Mouse (Mus musculus) limb, embryonic 14.5 days (tissue): Measurements from ENCODE around the gene Glipr1l3. TPM values are rescaled to one million over a fixed set of nuclear protein-coding genes. Genes with fewer than 3 reads are reported as not detected.
A peak's percentile ranks its signal among the peaks of the same experiment; 100 is the strongest.
"Not testable (repeated sequence)": the region's sequence is repeated elsewhere in the genome, so short reads cannot be mapped to it uniquely, and the experiment has no call there.

Source experiments
- ATAC-seq: fragments of 200-750 bp; cut with Nextera tagmentation; 2 replicates; pipeline ENCODE4 v1.8.0; 2017; ENCODE audit warnings: low read depth, moderate number of reproducible peaks, moderate TSS enrichment; ENCODE audit not compliant: low FRiP score
- DNase-seq: peaks from one replicate; pipeline ENCODE4 v3.0.0-alpha.2; 2015; ENCODE audit warnings: low spot score
- H3K27ac ChIP-seq: fragments of 300-500 bp; sonication (generic); replicated peaks from 2 replicates; pipeline ENCODE4 v1.5.1; 2014; ENCODE audit warnings: low read depth, mild to moderate bottlenecking, low read length, moderate library complexity, mixed read lengths
- H3K27me3 ChIP-seq: fragments of 300-500 bp; sonication (generic); 2 replicates; pipeline ENCODE4 v1.6.1; 2014; ENCODE audit warnings: low read length, mixed read lengths; ENCODE audit not compliant: control insufficient read depth, insufficient read depth
- H3K36me3 ChIP-seq: fragments of 300-500 bp; sonication (generic); 2 replicates; pipeline ENCODE4 v1.6.1; 2014; ENCODE audit warnings: mild to moderate bottlenecking, low read length, moderate library complexity, mixed read lengths; ENCODE audit not compliant: control insufficient read depth, insufficient read depth
- H3K4me1 ChIP-seq: fragments of 300-500 bp; sonication (generic); 2 replicates; pipeline ENCODE4 v1.6.1; 2014; ENCODE audit warnings: antibody characterized with exemption, low read length, mixed read lengths; ENCODE audit not compliant: control insufficient read depth, insufficient read depth
- H3K4me2 ChIP-seq: fragments of 300-500 bp; sonication (generic); replicated peaks from 2 replicates; pipeline ENCODE4 v1.6.1; 2014; ENCODE audit warnings: low read depth, mild to moderate bottlenecking, low read length, moderate library complexity; ENCODE audit not compliant: severe bottlenecking
- H3K4me3 ChIP-seq: fragments of 300-500 bp; sonication (generic); replicated peaks from 2 replicates; pipeline ENCODE4 v1.5.1; 2014; ENCODE audit warnings: low read length
- H3K9ac ChIP-seq: fragments of 300-500 bp; sonication (generic); 2 replicates; pipeline ENCODE4 v1.6.1; 2014; ENCODE audit warnings: mild to moderate bottlenecking, low read depth, low read length, moderate library complexity; ENCODE audit not compliant: severe bottlenecking
- H3K9me3 ChIP-seq: fragments of 300-500 bp; sonication (generic); 2 replicates; pipeline ENCODE4 v1.6.1; 2016; ENCODE audit warnings: low read length; ENCODE audit not compliant: control insufficient read depth
- POLR2A ChIP-seq: fragments of 200-500 bp; IDR thresholded peaks from 2 replicates; pipeline ENCODE4 v1.8.0; 2012; ENCODE audit warnings: inconsistent platforms, mild to moderate bottlenecking, moderate library complexity, borderline replicate concordance; ENCODE audit not compliant: insufficient read depth, insufficient read length; ENCODE audit errors: extremely low read depth
- WGBS: fragments of 180-500 bp; shearing (Covaris S2); extraction: QIAGEN DNeasy Blood & Tissue Kit; methylation state at CpG from one replicate; pipeline ENCODE4 v1.1.7; 2014; 5-methylcytosine and 5-hydroxymethylcytosine counted together
- polyA plus RNA-seq, 2 experiments: library from polyadenylated mRNA; depleted of rRNA in 1 of 2; stranded (reverse) in 1 of 2; unstranded in 1 of 2; fragments of >200 nt; fragmentation: Nextera tagmentation in 1 of 2; extraction: Ambion mirVana in 1 of 2; gene quantifications; 2 replicates each; pipeline versions ENCODE4 v1.2.1 to v1.2.3; 2012 to 2014

Glipr1l3 gene
- not detected in 2 replicates for polyA plus RNA-seq (2012; rRNA removed)
- not detected in 2 replicates for polyA plus RNA-seq (2014; fragmentation: Nextera tagmentation; extraction: Ambion mirVana)

GRCm38 (mm10) chr10:112159882-112160560 is at the start of gene Glipr1l3:
TSS of gene Glipr1l3 (minus strand) at chr10:112160327.
- not testable (repeated sequence) for H3K9ac ChIP-seq, H3K9me3 ChIP-seq, H3K4me1 ChIP-seq, H3K4me3 ChIP-seq, H3K36me3 ChIP-seq, H3K27me3 ChIP-seq, H3K27ac ChIP-seq
- ATAC-seq (peak; percentile 78), DNase-seq (peak; percentile 96)
- H3K4me2 ChIP-seq: peak within 1 kb of the TSS; percentile 32
- WGBS: 19% methylated on average over 15 of the region's 15 CpGs

GRCm38 (mm10) chr10:112203463-112203862 is 43.3 kb upstream of the Glipr1l3 start:
- peak; percentile 40 for DNase-seq
- Histone ChIP-seq H3K4me1 (no peaks in the 10 kb centered on the region), H3K4me3 (no peak overlapping the region), H3K4me2 (no peak overlapping the region), H3K36me3 (no peaks in the 10 kb centered on the region), H3K9ac (no peak overlapping the region), H3K27me3 (no peaks in the 10 kb centered on the region), H3K9me3 (no peaks in the 10 kb centered on the region), H3K27ac (no peak overlapping the region)
- WGBS: 64% methylated on average over 2 of the region's 2 CpGs
- no peak for TF ChIP-seq POLR2A
- ATAC-seq: no peak

DNA sequence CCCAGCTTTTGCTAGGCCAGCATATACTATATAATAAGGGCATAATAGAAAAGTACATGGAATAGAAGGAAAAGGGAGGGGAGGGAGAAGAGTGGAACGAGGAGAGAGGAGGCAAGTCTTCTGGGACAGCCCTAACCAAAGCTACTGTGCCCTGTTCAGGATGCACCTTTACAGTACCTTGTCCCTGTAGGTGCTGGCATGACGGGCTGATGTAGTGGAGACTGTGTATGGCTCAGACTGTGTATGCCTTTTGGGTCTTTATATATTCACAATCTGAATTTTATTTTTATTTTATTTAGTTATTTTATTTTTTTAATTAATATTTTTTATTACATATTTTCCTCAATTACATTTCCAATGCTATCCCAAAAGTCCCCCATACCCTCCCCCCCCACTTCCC is 33.8 kb upstream of the Glipr1l3 start:
- WGBS: 88% methylated on average over 2 of the region's 2 CpGs
- H3K36me3 ChIP-seq, H3K9me3 ChIP-seq, DNase-seq, H3K27ac ChIP-seq, H3K9ac ChIP-seq, H3K27me3 ChIP-seq, ATAC-seq, H3K4me2 ChIP-seq, H3K4me1 ChIP-seq, H3K4me3 ChIP-seq: not testable (repeated sequence)

- not testable (repeated sequence) for H3K4me2 ChIP-seq, H3K4me3 ChIP-seq, DNase-seq, H3K36me3 ChIP-seq, H3K9ac ChIP-seq, H3K27ac ChIP-seq, H3K9me3 ChIP-seq, ATAC-seq, H3K4me1 ChIP-seq, H3K27me3 ChIP-seq
- 19% methylated on average over 12 of the region's 13 CpGs for WGBS
Observed at GRCm38 (mm10) chr10:112177027-112177426, 16.9 kb upstream of the Glipr1l3 start.

DNA sequence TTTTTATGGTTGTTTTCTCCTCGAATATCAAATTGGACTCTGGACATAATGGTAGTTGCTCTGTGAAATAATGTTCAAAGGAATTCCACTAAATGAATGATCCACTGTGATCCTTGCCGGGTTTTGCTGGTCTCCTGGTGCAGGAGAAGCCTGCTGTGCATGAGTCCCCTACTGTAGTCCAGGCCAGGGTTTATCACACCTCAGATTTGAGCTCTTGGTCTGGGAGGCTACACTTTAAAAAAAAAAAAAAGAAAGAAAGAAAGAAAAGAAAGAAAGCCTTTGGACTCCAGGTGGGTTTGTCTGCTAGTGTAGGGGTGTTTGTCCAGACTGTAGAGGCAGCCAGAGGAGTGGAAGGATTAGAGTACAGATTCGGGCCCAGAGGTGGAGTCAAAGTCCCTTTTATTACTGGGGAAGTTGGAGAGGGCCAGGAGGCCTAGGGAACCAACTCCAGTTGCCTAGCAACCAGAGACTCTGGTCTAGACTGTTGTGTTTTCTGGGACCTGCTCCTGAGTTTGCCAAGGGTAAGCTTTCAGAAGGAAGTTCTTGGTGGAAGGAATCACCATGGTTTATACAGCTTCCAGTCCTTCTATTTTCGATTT is 3.1 kb upstream of the Glipr1l3 start, which contains the start of gene Caps2:
Caps2 (plus strand) TSS at position 454 of the 599 bp plus-strand sequence.
- no peaks in the 10 kb centered on the region for H3K27me3 ChIP-seq
- no peak for TF ChIP-seq POLR2A
- H3K36me3 ChIP-seq: no peaks in the 10 kb centered on the region
- ATAC-seq: peak; percentile 75
- no peaks in the 10 kb centered on the region; the same call in 1 of the 2 replicates for H3K4me1 ChIP-seq
- no peaks in the 10 kb centered on the region for H3K9me3 ChIP-seq
- peak within 1 kb of the TSS; percentile 35; the same call in 1 of the 2 replicates for H3K4me2 ChIP-seq
- H3K9ac ChIP-seq: no peak within 1 kb of the TSS
- peak; percentile 77 for DNase-seq
- WGBS: 33% methylated on average over 4 of the region's 4 CpGs
- peak within 1 kb of the TSS; percentile 21; the same call in 1 of the 2 replicates for H3K4me3 ChIP-seq
- H3K27ac ChIP-seq: peak within 1 kb of the TSS; percentile 71; the same call in 1 of the 2 replicates
